Mouse (Mus musculus) adrenal gland, adult 8-10 months (tissue): ENCODE measurements at regions not wholly inside any gene's neighbourhood (a gene's known extent, or its start where the extent isn't known, plus 50 kb on each side); places are given as distances from the start of the nearest gene placed in this dataset.
A peak's percentile ranks its signal among the peaks of the same experiment; 100 is the strongest.

Experiments
- DNase-seq: peaks from one replicate; pipeline ENCODE4 v3.0.0; 2022

DNA sequence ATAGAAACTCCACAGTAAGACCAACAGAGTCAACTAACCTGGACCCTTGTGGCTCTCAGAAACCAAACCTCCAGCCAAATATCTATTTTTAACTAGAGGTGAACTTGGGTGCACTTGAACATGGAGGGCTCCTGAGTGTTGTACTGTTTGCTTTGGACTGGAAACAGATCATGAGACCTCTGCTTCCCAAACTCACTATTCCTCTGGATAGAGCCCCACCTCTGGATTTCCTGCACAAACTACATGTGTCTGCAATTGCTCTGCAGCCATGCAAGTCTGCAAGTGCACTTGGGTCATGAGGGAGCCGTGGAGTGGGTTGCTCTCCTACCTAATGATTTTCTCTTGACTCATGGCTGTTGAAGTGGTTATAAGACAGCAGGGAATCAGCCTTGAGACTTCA, 759.9 kb upstream of the Fam160b2 start:
- DNase-seq: no peak

DNA sequence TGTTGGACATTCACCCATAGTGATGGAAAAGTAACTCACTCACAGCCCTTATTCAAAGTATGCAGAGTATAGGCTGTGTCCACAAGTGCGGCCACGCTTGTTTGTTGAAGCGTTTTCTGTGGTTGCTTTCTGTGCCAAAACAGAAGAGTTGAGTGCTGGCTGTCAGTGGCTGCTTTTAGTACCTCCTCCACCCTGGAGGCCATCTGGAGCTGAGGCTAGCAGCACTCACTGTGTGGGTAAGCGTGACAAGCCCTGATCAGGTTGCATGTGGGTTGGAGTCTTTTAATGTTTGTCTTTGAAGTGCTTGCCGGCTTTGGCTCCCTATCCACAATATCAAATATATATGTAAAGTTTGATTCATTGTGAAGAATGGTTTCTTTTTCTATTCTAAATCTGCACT, 738.6 kb upstream of the Fam160b2 start:
- DNase-seq: no peak

DNA sequence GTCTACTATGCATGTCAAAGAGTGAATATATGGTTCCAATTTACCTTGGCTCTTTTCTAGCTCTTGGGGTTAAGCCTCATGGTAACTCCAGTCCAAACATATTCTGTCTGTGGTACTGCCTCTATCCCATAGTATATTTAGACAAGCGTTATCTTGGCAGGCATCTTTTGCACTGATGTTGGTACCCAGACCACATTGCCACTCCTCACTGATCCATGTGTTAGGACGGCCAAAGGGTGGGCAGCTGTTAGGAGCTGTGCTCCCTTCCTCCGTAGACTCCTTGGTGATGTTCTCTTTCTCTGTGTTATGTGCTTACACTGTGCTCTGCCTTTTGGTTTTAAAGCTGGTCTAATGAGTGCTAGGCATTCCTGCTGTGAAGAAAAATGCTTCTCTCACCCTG, 737.3 kb upstream of the Fam160b2 start:
- DNase-seq: no peak

DNA sequence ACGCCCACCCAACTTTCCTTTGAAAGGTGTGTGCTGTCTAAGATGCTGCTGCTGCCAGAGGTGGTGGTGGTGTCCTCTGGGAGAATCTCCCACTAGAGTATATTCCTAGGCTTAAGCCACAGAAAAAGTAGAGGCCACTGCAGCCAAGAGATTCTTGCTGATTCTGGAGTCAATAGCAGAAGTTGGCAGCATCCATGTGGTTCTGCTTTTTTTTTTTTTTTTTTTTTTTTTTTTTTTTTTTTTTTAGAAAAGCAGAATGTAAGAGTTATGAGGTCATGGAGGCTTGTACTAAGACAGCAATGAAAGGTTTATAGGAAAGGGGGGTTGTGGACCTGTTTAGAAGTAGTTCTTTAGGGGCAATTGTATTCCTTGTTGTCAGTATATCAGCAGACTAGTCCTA, 734.4 kb upstream of the Fam160b2 start:
- no peak for DNase-seq

DNA sequence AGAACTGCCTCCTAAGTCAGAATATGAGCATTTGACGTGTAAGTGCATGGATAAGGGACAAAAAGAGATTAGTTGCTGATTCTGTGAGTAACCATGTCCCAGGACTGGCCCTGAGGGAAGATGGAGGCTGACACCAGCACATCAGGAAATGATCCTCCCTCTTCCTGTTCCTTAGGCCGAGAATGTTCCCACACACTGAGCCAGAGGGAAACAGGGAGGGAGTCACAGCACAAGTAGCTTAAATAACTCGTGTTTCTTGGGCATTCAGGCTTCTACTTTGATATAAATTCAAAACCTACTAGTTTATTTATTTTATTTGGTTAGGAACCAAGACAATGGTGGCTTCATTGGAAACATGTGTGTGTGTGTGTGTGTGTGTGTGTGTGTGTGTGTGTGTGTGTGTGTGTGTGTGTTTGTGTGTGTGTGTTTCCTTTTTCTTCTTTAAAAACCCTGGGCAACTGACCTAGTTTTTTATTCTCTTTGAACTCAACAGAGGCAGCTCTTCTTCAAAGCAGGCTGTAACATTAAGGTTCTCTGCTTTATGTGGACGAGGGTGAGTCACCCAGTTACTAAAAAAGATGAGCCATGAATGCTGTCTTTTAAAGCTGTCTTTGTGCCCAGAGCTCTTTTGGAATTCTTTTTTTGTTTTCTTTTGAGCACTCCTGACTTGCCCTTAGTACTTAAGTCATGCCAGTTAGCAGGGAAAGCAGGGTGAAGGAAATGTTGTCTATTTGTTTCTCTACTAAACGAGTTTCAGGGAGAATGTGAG, 730.4 kb upstream of the Fam160b2 start:
- DNase-seq: no peak

DNA sequence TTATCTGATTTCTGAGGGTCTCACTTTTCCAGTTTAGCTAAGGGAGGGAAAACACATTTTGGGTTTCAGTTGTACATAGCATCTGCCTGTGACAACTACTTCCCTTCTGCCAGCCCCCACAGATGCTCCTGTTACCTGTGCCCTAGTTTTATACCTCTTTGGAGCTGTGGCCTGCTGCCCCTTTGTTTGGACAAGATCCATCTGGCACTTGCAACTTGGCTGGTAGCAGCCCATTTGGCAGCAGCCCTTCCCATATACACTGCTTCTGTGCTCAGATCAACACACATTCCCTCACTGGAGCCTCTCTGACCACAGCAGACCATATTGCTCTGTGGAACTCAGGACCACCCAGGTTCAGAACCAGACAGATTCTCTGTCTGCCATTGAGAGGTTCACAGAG, 728.0 kb upstream of the Fam160b2 start:
- no peak for DNase-seq

DNA sequence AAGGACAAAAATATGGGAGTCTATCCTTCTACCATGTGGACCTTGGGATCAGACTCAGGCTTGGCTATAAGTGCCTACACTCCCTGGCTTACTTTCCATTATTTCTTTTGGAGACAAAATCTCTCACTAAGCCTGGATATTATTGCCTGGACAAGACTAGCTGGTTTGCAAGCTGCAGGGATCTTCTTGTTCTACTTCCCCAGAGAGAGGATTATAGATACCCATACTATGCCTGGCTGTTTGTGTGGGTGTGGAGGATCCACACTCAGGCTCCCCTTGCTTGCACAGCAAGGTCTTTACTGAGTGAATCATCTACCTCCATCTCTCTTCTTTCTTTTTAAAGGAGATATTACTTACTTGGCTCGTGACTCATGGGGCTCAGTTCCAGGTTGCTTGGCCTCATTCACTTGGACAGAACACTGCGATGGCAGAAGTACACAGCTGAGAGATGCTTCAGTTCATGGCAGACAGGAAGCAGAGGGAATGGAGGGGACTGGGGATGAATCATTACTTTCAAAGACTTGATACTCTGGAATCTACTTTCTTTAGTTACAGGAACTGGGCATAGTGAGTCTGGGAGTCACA, 727.0 kb upstream of the Fam160b2 start:
- peak; percentile 20 for DNase-seq

DNA sequence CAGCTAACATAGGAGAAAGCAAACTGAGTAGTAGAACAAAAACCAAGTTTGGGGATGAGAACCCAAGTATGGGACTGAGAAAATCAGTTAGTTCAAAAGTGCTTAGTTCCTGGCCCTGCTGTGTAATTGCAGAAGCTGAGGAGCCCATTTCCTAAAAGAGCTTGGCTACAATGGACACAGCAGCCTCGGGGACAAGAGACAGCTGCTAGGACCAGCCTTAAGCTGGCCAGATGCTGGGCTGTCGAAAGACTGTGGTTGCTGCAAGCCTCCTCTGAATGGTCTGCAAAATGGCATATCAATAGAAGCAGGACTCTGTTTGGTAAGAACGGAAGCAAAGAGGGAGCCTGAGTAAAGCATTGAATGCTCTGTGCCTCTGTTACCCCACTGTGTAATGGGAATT, 715.6 kb upstream of the Fam160b2 start:
- DNase-seq: no peak

DNA sequence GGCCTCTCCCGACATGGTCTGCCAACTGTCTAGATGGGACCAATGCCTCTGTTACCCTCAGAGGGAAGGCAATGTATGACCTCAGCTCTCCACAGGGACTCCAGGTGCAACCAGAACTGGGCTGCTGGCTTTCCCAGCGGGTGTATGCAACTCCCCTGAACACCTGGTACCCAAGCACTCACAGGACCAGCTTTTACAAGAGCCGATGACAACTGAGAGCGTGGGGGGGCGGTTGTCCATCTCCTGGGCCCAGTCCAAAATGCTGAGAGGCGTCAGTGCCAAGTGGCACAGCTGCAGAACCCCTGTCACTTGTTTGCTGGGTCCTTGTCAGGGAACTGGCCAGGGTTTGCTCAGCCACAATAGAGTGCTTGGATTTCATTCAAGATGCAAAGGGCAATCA, 700.1 kb upstream of the Fam160b2 start:
- DNase-seq: no peak

DNA sequence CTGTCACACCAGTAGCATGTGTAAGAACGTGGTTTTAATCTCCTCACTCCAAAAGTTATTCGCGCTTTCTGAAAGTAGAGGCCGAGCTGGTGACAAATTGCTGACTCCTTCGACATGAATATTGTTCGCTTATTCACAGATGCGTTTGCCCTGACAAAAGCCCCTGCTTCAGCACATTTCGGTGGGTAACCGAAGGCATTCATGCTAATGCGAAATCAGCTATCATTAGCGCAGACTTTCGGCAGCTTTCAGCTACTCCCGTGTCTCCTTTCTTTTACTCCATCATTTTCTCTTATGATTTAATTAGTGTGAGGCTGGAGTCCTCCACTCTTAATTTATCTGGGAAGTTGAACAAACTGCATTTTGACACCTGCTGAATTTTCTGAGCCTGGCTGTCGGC, 681.9 kb upstream of the Fam160b2 start:
- no peak for DNase-seq

DNA sequence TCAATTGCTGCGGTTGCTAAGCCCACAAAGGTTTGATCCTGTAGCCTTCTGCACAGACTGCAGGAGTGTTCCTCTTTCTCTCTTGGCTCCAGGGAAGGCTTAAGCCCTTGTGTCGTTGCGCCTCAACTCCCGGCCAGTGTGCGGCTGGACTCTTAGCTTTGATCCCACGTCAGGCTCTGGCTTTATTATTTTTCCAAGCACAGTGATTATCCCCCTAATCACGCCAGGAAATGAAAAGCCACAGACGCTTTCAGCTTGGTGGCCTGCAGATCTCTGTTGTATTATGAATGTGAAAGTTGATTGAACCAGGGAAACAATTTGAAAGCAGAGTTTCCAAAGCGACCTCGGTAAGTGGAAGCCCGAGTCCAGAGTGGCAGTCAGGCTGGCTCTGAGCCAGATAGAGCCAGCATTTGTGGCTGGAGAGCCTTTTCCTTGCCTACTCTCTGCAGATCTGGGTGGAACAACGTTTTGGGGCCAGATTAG, 676.7 kb upstream of the Fam160b2 start:
- DNase-seq: peak; percentile 18

DNA sequence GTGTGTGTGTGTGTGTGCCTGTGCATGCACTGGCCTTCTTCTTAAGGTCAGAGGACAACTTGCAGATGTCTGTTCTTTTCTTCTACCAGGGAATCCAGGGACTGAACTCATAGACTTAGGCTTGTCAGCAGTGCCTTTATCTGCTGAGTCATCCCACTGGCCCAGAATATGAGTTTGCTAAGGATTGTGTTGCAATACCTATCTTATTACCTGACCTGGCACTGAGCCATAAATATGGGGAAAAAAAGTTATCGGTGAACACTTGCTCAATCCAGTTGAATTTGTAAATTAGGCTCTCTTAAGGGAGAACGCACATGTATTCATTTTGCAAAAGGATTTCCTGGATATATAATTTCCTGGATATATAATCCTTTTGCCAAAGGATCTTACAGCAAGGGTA, 672.8 kb upstream of the Fam160b2 start:
- no peak for DNase-seq

DNA sequence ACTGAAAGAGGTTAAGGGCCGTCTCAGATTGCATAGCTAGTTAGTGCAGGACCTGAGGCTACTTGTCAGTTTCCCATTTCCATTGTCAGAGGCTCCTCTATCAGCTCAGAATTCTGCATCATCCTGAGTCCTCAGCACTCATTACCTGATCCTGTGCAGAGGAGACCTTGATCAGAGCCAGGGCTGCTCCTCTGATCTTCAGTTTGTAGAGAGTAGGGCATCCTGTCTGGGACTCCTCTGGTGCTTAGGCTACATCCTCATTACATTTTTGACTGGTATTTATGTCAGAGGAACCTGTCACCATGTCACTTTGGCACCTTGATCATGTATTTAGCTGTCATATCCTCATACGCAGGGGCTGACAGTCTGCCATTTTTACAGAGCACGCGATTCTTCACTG, 658.0 kb upstream of the Fam160b2 start:
- no peak for DNase-seq

DNA sequence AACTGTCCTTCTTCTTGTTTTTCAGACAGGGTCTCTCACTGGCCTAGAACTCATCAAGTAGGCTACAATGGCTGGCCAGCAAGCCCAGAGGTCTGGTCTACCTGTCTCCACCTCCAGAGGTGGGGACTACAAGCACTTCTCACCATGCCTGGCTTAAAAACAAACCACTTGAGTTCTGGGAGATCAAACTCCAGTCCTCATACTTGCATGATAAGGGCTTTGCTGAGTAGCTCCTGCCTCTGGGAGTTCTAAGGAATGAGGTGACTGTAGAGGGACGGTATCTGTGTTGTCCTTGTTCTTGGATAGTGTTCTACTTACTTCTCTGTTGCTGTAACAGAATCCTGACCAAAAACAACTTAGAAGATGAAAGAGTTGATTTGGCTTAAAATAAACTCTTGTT, 654.6 kb upstream of the Fam160b2 start:
- no peak for DNase-seq

DNA sequence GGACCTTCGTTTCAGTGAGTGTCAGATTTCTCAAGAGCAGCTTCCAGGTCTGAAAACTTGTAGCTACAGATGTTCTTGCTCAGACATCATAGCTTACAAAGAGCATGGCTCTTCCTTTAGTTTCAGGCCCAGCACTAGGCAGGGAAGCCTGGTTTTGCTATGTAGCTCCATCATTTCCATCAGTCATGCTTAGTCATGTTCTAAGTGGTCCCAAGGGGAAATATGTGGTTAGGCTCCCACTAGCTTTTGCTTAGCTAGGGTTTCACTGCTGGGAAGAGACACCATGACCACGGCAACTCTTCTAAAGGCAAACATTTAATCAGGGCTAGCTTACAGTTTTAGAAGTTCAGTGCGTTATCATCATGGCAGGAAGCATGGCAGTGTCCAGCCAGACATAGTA, 652.5 kb upstream of the Fam160b2 start:
- no peak for DNase-seq

DNA sequence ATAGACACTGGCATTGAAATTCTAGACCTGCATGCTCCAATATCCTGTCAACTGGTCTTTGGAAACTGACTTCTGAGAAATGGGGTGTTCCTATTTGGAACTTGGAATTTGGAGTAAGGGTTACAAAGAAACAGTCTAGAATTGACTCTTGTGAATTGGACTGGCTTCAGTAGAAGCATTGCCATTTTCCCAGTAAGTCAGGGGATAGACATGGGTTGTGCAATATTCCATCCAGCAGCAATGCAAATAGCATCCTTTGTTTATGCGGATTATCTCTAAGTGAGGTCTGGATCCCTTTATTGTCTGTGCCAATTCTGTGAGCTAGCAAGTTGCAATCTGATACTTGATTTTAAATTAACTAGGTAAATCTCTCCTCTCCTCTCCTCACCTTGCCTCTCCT, 651.5 kb upstream of the Fam160b2 start:
- DNase-seq: no peak

DNA sequence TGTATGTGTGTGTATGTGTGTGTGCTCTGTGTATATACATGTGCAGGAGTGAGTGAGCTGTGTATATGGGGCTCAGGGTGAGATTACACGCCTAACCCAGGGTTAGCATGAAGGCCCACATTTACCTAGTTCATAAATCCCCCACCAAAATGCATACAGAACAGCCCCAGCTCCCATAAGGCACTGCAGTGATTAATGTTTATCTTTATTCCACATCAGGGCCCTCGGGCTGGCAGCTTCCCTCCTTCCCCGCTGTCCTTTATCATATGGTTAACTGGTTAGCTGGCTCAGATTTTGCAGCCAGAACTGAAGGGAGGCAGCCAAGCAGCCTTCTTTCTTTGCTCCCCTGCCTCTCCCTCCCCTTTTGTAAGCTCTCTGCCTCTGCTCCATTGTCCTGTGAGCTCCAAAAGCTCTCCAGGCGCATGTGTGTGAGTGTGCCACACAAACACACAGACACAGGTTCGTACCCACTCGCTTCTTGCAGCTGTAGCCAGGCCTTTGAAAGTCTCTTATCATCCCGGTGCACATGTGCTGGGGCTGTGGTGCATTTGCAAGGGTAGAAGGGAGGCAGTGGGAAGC, 649.8 kb upstream of the Fam160b2 start:
- no peak for DNase-seq

DNA sequence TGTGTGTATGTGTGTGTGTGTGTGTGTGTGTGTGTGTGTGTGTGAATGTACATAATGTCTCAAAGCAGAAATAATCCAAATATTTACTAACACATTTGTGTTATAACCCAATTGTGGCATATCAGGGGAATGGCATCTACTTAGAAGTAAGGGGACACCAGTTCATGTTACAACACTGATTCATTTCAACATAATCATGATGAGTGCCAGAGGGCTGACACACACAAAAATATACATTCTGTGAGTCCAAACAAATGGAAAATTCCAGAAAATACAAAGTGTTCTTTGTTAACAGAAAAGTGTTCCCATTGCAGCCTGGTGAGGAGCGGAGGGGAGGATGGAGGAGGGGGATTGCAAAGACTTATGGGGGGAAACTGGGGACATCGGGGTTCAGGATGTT, 648.9 kb upstream of the Fam160b2 start:
- no peak for DNase-seq

DNA sequence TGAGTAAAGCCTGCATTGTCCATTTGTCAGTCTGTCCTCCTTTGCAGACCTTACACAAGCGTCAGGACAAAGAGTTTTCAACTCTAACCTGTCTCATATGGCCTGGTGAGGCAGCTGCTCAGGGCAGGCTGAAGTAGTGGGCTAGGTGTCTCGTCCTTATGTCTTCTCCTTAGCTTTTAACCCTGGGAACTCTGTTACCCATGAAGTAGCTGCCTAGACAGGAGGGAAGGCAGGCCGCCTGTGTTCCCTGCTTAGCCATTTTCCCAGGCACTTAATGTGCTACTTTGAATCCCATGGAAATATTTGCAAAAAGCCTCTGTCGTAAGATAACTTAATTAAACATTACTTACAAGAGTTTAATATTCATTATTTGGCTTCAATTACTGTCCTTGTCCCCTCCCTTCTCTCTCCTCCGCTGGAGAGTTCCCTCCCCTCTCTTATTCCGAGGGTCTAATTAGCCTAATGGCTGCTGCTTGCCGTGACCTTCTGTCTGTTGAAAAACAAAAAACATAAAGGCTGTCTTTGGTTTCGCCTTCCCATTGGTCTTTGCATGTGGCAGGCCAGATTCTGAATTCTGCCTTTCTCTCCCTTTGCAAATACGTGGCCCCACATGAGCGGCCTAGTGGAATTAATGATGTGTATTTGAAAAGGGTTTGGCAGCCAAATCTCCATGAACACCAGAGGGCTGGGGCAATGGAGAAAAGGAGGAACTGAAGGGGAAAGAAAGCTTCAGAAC, 642.2 kb upstream of the Fam160b2 start:
- DNase-seq: no peak

DNA sequence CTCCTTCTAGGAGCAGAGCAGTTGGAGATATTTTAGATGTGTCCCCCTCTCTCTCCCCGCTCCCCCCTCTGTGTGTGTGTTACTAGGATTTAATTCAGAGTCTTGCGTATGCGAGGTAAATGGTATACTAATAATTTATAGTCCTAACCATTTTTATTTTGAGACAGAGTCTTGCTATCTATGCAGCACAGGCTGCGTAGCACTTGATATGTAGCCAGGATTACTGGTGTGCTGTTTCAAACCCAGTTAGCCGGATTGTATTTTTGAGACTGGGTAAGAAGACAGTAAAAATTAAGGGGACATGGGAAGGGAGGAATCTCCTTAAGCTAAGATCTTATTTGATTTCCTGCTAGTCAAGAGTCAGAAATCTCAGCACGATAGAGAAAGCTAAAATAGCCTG, 636.6 kb upstream of the Fam160b2 start:
- DNase-seq: no peak

DNA sequence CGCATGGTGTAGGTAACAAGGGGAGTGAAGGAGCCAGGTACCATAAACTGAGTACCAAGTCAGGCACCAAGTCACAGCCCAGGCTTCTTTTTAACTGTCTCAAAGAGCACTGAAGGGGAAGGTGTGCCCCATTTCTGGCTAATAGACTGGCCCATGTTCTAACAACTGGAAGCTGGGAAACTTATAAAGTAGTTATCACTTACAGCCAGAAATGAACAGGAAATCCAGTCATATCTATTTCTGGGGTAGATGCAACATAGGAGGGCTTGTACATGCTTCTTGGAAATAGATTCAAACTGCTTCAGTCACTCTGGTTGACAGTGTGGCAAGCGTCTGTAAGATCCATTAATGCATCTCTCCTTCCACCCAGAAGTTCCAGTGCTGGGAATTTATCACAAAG, 635.3 kb upstream of the Fam160b2 start:
- no peak for DNase-seq

DNA sequence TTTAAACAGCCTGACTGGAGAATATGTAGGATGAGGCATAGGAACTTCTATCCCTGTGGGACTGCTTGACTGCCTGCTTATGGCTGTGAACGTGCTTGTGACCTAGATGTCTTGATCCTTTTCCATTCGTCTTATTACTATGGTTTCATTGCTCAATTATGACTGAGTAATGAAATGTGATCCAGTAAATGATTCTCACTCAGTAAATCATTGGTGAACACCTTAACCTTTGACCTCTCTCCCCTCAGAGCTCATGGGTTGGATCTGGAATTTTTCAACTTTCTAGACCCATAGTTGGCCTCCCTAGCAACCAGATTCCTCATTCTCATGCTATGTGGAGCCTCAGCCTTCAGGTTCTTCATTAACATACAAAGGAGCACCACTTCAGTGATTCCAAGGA, 634.6 kb upstream of the Fam160b2 start:
- no peak for DNase-seq

DNA sequence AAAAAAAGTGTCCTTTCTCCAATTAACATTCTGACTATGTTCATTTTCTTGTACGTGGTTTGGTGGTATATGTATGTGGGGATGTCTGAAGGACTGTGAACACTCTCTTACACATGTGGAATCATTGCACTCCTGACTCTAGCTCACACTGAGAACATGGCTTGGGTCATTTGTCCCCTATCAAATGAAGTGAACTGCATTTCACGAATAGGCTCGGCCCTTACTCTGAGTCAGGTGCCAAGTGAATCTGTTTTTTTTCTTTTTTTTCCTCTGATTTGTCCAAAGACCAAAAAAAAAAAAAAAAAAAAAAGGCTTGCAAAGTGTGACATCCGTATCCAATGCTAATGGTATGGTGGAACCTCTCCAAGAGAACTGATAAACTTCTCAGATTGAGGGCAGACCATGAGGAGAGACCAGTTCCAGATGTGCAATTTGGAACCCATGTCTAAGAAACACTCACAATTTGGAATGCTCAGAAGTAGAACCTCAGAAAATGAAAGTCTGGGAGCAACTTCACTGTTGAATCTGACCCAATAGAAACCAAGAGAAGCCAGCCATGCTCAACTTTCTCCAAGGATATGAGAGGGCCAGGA, 631.7 kb upstream of the Fam160b2 start:
- DNase-seq: no peak
